Mouse (Mus musculus) layer of hippocampus, postnatal 14 days (tissue): ENCODE results near the gene Gm49333. TPM values are rescaled to one million over a fixed set of nuclear protein-coding genes. Genes with fewer than 3 reads are reported as not detected.
A peak's percentile ranks its signal among the peaks of the same experiment; 100 is the strongest.

ENCODE experiments used
- DNase-seq, 2 experiments: peaks; one replicate each; pipeline ENCODE4 v3.0.0; 2021 to 2022; ENCODE audit warnings: low spot score in 2 of 2, mixed read lengths in 1 of 2
- long read RNA-seq, 2 experiments: library from polyadenylated mRNA; stranded (forward); transcript quantifications; one replicate each; pipeline ENCODE4 v2.0.0; 2021
- total RNA-seq, 2 experiments: library from RNA; stranded (reverse); gene quantifications; 2 replicates each; pipeline ENCODE4 v1.2.3; 2021

The Gm49333 gene
- not detected for total RNA-seq
- long read RNA-seq, experiment 1, partial matches to known transcripts = 0 of 2 reads
- long read RNA-seq, experiment 1, other reads (novel, unspliced or antisense) = 2 of 2 reads
- long read RNA-seq, experiment 2, partial matches to known transcripts = 0 of 3 reads
- long read RNA-seq, experiment 2, other reads (novel, unspliced or antisense) = 3 of 3 reads

GRCm38 (mm10) chr16:20611357-20612227, at the start of gene Gm49333, which contains the start of the genes Eef1akmt4 and Alg3:
Gene Gm49333, plus strand, starts transcription at chr16:20611610.
Gene Eef1akmt4, plus strand, starts transcription at chr16:20611593.
Gene Alg3, minus strand, starts transcription at chr16:20611735.
- peak; percentile 67 to 76 for DNase-seq

DNA sequence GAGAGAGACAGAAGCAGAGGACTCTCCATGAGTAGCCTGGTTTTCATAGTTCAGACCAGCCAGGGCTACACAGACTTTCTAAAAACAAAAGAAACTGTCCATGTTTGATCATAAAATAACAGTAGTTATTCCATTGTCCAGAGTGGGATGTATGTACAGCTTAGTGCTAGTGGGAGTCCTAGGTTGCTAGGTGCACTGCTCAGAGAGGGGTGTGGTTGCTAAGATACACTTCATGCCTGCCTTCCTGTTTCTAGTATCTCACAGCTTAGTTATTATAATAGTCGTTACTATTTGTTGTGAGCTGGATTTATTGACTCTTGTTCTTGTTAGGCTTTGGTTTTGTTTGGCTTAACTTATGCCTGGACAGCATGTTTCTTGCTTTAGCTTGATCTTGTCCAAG, 46.3 kb upstream of the Gm49333 start:
- DNase-seq = no peak

DNA sequence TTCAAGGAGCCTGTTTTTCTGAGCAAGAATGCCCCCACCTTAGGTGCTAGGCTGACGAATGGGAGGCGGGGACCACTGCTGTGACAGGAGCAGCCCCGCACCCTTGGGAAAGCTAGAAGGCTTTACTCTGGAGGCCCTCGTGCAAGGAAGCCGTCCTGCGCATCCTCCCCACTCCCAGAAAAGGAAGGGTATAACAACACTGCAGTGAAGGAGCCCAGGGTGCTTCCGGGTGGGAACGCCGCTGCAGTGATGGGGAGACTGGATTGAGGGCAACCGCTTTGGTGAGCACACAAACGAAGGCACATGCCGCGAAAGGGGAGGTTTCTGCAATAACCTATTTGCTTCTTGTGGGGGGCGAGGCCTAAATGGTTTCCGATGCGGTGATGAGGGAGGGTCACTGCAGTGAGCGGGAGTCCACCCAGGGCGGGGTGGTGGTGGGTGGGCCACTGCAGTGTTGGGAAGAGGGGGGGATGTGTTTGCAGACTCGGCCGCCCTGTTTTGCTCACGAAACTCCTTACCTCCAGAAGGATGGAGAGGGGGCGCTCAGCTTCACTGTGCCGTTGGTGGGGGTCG, 22.0 kb upstream of the Gm49333 start, which contains the start of gene Vwa5b2:
Gene Vwa5b2, plus strand, starts transcription at position 106 of the 573 bp plus-strand sequence.
- DNase-seq = no peak

DNA sequence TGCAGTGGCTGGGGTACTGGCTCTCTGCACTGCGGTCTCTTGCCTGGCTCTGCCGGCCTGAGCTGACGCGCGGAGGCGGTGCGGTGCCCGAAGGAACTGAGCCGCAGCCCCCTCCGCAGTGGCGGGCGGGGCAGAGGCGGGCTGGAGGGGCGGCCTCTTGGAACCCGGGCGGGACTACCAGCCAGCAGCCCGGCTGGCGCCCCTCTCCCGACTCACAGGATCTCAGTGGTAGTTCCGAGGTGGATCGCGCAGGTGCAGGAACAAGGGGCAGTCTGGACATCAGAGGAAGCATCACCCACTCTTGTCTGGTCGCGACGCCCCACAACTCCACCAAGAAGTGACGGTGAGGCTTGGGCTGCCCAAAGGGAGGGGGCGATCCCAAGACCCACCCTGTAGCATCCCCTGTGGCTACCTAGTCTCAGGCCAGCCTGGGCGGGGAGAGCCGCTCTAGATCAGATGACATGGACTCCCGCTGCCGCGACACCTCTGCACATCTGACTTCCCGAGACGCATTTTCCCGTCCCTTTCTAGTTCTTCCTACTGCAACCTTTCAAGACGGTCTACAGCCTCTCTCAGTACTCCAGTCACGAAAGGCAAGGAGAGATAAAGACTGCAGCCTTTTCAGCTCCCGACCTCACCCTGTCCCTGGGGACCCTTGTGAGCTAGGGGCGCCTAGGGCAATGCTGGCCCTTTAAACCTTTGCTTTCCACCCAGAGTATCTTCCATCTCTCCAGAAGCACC, 21.3 kb upstream of the Gm49333 start:
- peak; percentile 36 to 46 for DNase-seq

GRCm38 (mm10) chr16:20590680-20591038, 20.8 kb upstream of the Gm49333 start:
- DNase-seq = no peak

- DNase-seq = no peak
These were observed 20.2 kb upstream of the Gm49333 start for GRCm38 (mm10) chr16:20591076-20591705.

DNA sequence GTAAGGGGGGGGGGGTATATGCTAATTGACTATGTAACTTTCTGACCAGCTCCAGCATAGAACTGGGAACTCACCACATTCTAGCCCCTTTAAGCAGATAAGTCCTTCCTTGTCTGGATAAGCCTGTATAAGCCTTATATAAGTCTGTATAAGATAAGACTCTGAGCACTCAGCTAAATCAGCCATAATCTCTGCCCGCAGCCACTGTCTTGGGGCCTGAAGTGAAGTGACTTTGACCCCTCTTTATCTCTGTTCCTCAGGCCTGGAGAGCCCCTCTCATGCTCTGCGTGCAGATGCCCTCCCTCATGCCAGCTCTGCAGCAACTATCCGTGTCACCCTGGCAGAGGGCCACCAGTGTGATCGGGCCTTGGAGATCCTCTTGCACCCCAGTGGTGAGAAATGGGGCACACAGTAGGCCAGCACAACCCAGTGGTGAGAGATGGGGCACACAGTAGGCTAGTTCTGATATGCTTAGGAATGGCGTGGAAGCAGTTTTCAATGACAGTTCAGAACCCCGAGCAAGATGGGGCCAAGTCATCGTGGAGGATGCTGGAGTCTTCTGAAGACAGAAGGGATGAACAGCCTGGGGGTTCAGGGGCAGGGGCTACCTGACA, 16.2 kb upstream of the Gm49333 start:
- no peak for DNase-seq

DNA sequence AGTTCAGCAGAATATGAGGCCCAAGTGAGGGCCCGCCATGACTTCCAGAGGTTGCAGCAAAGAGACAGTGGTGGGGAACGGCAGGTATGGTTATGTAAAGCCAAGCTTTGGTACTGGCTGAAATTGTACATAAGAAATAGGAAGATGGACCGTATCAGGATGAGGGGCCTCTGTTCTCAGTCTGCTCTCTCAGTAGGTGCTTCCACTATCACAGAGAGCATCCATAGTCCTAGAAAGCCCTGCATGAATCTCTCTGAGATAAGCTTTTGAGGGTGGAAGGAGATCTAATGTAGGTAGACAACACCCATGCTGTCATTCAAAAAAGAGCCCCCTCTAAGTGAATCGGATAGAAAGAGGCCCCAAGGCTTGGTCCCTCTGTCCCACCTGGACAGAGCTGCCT, 15.7 kb upstream of the Gm49333 start:
- no peak for DNase-seq

GRCm38 (mm10) chr16:20596687-20597441, 14.5 kb upstream of the Gm49333 start:
- DNase-seq = peak in 1 of 2 experiments; percentile 49

GRCm38 (mm10) chr16:20600511-20600910, 10.9 kb upstream of the Gm49333 start:
- DNase-seq = no peak

GRCm38 (mm10) chr16:20604705-20605104, 6.7 kb upstream of the Gm49333 start:
- no peak for DNase-seq

DNA sequence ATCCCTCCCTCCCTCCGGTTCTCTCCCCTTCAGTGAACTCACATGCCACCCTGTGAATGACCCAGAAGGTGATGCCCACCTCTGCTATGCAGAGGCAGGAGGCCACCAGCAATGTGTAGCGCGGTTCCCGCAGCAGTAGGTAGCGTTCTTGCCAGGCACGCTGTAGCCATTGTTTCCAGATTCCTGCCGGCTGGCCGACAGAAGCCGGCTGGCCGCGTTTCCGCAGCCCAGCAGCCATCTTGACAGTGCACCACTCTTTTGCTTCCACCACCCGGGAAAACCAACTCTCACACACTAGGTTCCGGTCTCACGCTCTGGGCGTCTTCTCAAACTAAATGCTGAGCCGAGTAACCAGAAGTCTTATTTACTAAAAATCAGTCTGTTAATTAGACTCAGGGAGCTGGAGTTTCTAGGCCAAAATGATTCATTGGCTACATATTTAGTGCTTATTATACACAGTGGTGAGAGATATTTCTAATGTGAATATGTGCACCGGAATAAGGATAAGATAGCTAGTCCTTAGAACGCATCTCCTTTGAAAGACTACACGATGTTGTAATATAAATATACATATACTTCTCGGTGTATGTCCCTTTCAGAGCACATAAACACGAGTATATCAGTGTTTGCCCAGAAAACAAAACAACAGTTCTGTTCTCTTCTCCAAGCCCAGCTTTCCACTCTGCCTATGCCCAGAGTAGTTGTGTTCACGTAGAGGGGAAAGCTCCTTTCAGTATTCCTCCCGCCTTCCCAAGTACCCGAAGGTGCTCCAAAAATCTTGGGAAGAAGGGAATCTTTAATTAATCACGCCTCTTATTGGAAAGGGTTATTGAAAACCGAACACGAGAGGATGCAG, 681 bp upstream of the Gm49333 start:
- DNase-seq = peak; percentile 81 to 86

DNA sequence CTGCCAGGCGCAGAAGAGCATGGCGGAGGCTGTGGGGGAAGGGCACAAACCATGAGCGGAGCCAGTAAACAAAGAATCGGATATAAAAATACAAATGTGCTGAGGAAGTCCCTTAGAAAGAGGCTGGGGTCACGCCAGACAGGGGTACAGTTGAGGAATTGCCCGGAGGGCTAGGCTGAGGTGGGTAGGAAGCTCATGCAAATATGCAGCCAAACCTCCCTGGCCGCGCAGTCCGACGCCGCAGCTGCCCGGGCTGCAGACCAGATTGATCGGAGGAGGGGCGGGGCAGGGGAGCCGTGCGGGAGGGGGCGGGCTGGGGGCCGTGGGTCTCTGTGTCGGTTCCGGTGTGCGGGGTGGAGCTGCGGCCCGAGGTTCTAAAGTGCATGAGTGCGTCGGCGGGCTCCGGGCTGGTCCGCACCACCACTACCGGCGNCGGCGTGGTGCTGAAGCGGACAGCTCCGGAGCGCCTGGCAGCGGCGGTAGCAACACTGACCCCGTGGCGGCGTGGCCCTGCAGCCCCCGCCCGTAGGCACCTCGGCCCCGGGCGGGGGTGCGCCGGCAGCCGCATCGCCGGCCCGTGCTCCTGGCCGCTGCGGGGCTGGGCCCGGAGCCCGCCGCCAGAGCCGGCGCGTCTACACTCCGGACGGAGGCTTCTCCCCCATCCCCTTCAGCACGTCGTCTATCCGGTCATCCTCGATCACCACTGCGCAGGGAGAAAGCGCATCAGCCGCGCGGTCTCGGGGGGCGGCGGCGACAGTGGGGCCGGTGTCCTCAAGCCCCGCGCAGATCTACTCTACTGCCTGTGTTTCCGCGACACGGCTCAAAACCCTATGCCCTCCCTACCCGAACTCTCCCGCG, 8.4 kb downstream of the Gm49333 start:
- no peak for DNase-seq

DNA sequence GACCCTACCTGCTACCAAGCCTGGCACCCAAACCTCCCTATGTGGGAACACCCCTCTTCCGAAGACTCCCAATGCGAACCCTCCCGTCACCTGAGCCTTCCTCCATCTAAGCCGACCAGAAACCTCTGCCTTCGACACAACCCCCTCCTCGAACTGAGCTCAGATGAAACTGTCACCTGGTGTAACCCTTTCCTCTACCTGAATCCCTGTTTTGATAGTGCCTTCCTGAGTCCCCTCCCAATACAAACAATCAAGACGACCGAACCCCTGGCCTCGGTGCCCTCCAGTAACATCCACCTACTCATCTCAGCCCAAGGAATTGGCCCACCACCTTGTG, 9.0 kb downstream of the Gm49333 start:
- no peak for DNase-seq

GRCm38 (mm10) chr16:20620751-20621190, 9.4 kb downstream of the Gm49333 start:
- peak; percentile 33 to 36 for DNase-seq

GRCm38 (mm10) chr16:20621191-20621990, 10.0 kb downstream of the Gm49333 start, which contains the start of gene Camk2n2:
Gene Camk2n2, minus strand, starts transcription at chr16:20621287.
- DNase-seq = peak; percentile 42 to 44
